Mouse (Mus musculus): ENCODE data around the gene Elmo3. TPM values are rescaled to one million over a fixed set of nuclear protein-coding genes. Genes with fewer than 3 reads are reported as not detected.

Gene Elmo3
- polyA plus RNA-seq, 1 experiment from 2014 or later = 15.5 TPM

DNA sequence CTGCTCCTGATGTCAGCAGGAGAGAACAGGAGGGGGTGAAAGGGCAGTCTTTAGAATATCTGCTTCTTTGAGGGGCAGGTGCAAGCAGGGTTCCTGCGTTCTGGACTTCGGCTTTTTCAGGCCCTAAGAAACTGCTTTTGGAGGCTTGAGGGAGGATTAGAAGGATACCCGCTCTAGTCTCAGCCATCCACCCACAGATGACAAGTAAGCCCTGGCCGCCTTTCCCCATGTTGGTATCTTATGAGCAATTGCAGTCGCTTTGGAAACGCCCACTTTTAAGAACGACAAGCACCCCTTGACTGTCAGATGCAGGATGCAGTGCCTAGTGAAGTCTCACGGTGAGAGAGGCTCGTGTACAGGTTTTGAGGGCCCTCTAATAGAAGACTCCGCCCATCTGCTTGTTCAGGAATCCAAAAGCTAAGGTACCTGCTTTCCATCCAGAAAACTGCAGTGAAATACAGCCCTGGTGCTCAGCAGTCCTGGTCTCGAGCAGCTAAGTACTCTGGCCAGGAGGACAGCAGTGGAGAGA, 13.3 kb downstream of the Elmo3 start:
- 87% methylated on average over 11 of the region's 11 CpGs for WGBS
- peaks cover 36% of the 10 kb centered on the region for H3K36me3 ChIP-seq (ENCODE audit: insufficient read depth, low read length)
- no peaks in the 10 kb centered on the region for H3K9me3 ChIP-seq (replicated peaks; ENCODE audit: low read length)
- H3K4me1 ChIP-seq (replicated peaks; ENCODE audit: insufficient read depth, low read length) = no peaks in the 10 kb centered on the region
- no peak overlapping the region for H3K9ac ChIP-seq (ENCODE audit: low read depth, low read length)
- no peak overlapping the region for H3K4me2 ChIP-seq (ENCODE audit: low read length)
- no peaks in the 10 kb centered on the region for H3K27me3 ChIP-seq (ENCODE audit: insufficient read depth, low read length)
- H3K27ac ChIP-seq = no peak overlapping the region
- DNase-seq (ENCODE audit: low spot score) = no peak
- no peak for ATAC-seq (replicated peaks; ENCODE audit: low FRiP score, low read depth)
- no peak for TF ChIP-seq CTCF (IDR thresholded peaks at IDR 0.05; ENCODE audit: low read depth)
- H3K4me3 ChIP-seq (replicated peaks; ENCODE audit: low read depth, low read length) = no peak overlapping the region

DNA sequence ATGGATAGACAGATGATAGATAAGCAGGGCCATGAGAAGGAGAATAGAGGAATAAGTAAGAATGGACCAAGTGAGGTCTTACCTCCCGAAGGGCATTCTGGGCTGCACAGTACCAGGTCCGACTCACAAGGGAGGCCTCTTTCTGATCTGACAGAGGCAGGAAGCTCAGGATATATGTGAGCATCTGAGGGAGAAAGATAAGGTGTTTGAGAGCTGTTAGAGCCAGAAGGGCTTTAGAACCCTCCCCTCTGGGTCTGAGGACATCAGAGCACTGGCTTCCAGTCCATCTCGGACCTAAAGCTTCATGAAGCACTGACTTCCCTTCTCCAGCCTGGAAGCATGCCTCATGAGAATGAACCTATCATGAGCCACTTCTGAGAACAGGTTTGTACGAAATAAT, 17.8 kb downstream of the Elmo3 start:
- no peak for TF ChIP-seq CTCF (IDR thresholded peaks at IDR 0.05; ENCODE audit: low read depth)
- no peak overlapping the region for H3K27ac ChIP-seq
- H3K4me2 ChIP-seq (ENCODE audit: low read length) = no peak overlapping the region
- no peak overlapping the region for H3K9ac ChIP-seq (ENCODE audit: low read depth, low read length)
- no peak overlapping the region for H3K4me3 ChIP-seq (replicated peaks; ENCODE audit: low read depth, low read length)
- WGBS = 85% methylated on average over 4 of the region's 4 CpGs
- ATAC-seq (replicated peaks; ENCODE audit: low FRiP score, low read depth) (no peak), DNase-seq (ENCODE audit: low spot score) (no peak)
- peaks cover 15% of the 10 kb centered on the region; the same call in 1 of the 2 replicates for H3K36me3 ChIP-seq (ENCODE audit: insufficient read depth, low read length)
- no peaks in the 10 kb centered on the region for H3K9me3 ChIP-seq (replicated peaks; ENCODE audit: low read length)
- H3K27me3 ChIP-seq (ENCODE audit: insufficient read depth, low read length) = no peaks in the 10 kb centered on the region
- peaks cover 16% of the 10 kb centered on the region for H3K4me1 ChIP-seq (replicated peaks; ENCODE audit: insufficient read depth, low read length)

GRCm38 (mm10) chr8:105325641-105326093, 20.3 kb downstream of the Elmo3 start:
- under 1% methylated on average over 12 of the region's 12 CpGs for WGBS
- ATAC-seq (replicated peaks; ENCODE audit: low FRiP score, low read depth) = peak; percentile 33
- H3K9me3 ChIP-seq (replicated peaks; ENCODE audit: low read length) = no peaks in the 10 kb centered on the region
- peaks cover 35% of the 10 kb centered on the region for H3K36me3 ChIP-seq (ENCODE audit: insufficient read depth, low read length)
- H3K4me3 ChIP-seq (replicated peaks; ENCODE audit: low read depth, low read length) = peak overlapping the region; percentile 60
- H3K27me3 ChIP-seq (ENCODE audit: insufficient read depth, low read length) = no peaks in the 10 kb centered on the region
- peak overlapping the region; percentile 92 for H3K4me2 ChIP-seq (ENCODE audit: low read length)
- DNase-seq (ENCODE audit: low spot score) = no peak
- no peak; the same call in 1 of the 2 replicates for TF ChIP-seq CTCF (IDR thresholded peaks at IDR 0.05; ENCODE audit: low read depth)
- peaks cover 16% of the 10 kb centered on the region for H3K4me1 ChIP-seq (replicated peaks; ENCODE audit: insufficient read depth, low read length)
- peak overlapping the region; percentile 68; the same call in 1 of the 2 replicates for H3K27ac ChIP-seq
- H3K9ac ChIP-seq (ENCODE audit: low read depth, low read length) = peak overlapping the region; percentile 70

GRCm38 (mm10) chr8:105326141-105326672, 20.8 kb downstream of the Elmo3 start, which contains the start of the genes Lrrc29 and Tmem208:
Gene Lrrc29, minus strand, starts transcription at chr8:105326278.
Gene Tmem208, plus strand, starts transcription at chr8:105326354.
- Histone ChIP-seq H3K4me3 (replicated peaks; ENCODE audit: low read depth, low read length) (peak within 1 kb of the TSS; percentile 60), H3K27ac (peak within 1 kb of the TSS; percentile 68), H3K9me3 (replicated peaks; ENCODE audit: low read length) (no peaks in the 10 kb centered on the region), H3K36me3 (ENCODE audit: insufficient read depth, low read length) (peaks cover 38% of the 10 kb centered on the region), H3K9ac (ENCODE audit: low read depth, low read length) (peak within 1 kb of the TSS; percentile 70), H3K27me3 (ENCODE audit: insufficient read depth, low read length) (no peaks in the 10 kb centered on the region), H3K4me2 (ENCODE audit: low read length) (peak within 1 kb of the TSS; percentile 92), H3K4me1 (replicated peaks; ENCODE audit: insufficient read depth, low read length) (peaks cover 16% of the 10 kb centered on the region)
- under 1% methylated on average over 36 of the region's 36 CpGs for WGBS
- ATAC-seq (replicated peaks; ENCODE audit: low FRiP score, low read depth) (peak; percentile 89), DNase-seq (ENCODE audit: low spot score) (peak; percentile 99)
- TF ChIP-seq CTCF (IDR thresholded peaks at IDR 0.05; ENCODE audit: low read depth) = peak; percentile 61

- H3K9me3 ChIP-seq (replicated peaks; ENCODE audit: low read length) = no peaks in the 10 kb centered on the region
- peaks cover 46% of the 10 kb centered on the region for H3K36me3 ChIP-seq (ENCODE audit: insufficient read depth, low read length)
- no peak for TF ChIP-seq CTCF (IDR thresholded peaks at IDR 0.05; ENCODE audit: low read depth)
- peak overlapping the region; percentile 92 for H3K4me2 ChIP-seq (ENCODE audit: low read length)
- ATAC-seq (replicated peaks; ENCODE audit: low FRiP score, low read depth) (no peak), DNase-seq (ENCODE audit: low spot score) (no peak)
- H3K27ac ChIP-seq = peak overlapping the region; percentile 68; the same call in 1 of the 2 replicates
- peak overlapping the region; percentile 70 for H3K9ac ChIP-seq (ENCODE audit: low read depth, low read length)
- peak overlapping the region; percentile 60 for H3K4me3 ChIP-seq (replicated peaks; ENCODE audit: low read depth, low read length)
- peaks cover 16% of the 10 kb centered on the region for H3K4me1 ChIP-seq (replicated peaks; ENCODE audit: insufficient read depth, low read length)
- H3K27me3 ChIP-seq (ENCODE audit: insufficient read depth, low read length) = no peaks in the 10 kb centered on the region
- 32% methylated on average over 6 of the region's 6 CpGs for WGBS
These were observed 21.6 kb downstream of the Elmo3 start for GRCm38 (mm10) chr8:105326968-105327367.

DNA sequence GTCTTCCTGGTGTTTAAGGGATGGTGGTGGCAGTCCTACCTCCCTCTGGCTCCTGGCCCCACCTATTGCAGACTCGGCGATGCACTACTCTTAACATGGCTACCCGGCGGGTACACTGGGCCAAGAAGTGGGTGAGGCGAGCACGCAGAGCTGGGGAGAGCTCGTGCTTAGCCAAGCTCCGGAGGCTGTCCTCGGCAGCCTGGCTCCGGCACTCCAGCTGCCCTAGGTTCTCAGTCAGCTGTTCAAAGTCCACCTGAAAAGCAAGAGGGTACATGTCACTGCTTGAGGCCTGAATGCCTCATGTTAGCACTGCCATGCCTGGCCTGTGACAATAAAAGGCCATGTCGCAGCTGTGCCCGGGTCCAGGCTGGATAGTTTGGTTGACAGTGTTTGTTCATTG, 24.9 kb downstream of the Elmo3 start:
- Histone ChIP-seq H3K4me3 (replicated peaks; ENCODE audit: low read depth, low read length) (no peak overlapping the region), H3K27me3 (ENCODE audit: insufficient read depth, low read length) (no peaks in the 10 kb centered on the region), H3K9ac (ENCODE audit: low read depth, low read length) (no peak overlapping the region), H3K4me2 (ENCODE audit: low read length) (no peak overlapping the region), H3K36me3 (ENCODE audit: insufficient read depth, low read length) (peaks cover 56% of the 10 kb centered on the region), H3K4me1 (replicated peaks; ENCODE audit: insufficient read depth, low read length) (peaks cover 9% of the 10 kb centered on the region), H3K9me3 (replicated peaks; ENCODE audit: low read length) (no peaks in the 10 kb centered on the region), H3K27ac (no peak overlapping the region)
- ATAC-seq (replicated peaks; ENCODE audit: low FRiP score, low read depth) = no peak
- no peak for TF ChIP-seq CTCF (IDR thresholded peaks at IDR 0.05; ENCODE audit: low read depth)
- WGBS = 91% methylated on average over 12 of the region's 12 CpGs
- no peak for DNase-seq (ENCODE audit: low spot score)

All from kidney, postnatal 0 days (tissue).